Comparison of ENCODE assay signal across 39 mouse cellular contexts in the genomic region with DNA sequence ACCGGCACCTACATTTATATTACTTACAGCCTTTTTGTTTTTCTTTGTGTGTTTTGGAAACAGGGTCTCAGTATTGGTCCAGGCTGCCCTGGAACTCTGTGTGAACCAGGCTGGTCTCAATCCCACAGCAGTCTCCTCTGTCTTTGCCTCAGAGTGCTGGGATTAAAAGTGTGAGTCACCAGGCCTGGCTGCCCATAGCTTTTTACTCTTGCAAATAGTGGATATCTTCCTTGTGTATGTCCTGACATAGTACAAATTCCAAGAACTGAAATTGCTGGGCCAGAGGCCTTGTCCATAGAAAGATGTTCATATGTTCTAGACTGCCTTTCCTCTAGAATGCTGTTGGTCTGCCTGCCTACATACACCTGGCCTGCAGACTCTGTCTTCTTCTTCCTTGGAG. TPM values are rescaled to one million over a fixed set of nuclear protein-coding genes. Genes with fewer than 3 reads are reported as not detected.
DNase-seq lines count a peak whose midpoint lies in the region; ATAC-seq and TF ChIP-seq lines count a peak whose summit lies in the region.
"Had no signal": no experiment of that assay in that cellular context is flagged by ENCODE, and none has a peak within 500 bp of the region (broad histone marks: within the 10 kb centered on the region; RNA-seq: fewer than 3 reads in every experiment).

No protein-coding gene starts in this region.

- no peaks in the 10 kb centered on the region for H3K9me3 ChIP-seq in embryonic facial prominence, embryonic 13.5 days
- H3K9me3 ChIP-seq in embryonic facial prominence, embryonic 10.5 days, result no peaks in the 10 kb centered on the region
- no peaks in the 10 kb centered on the region for H3K9me3 ChIP-seq in heart, postnatal 0 days (replicated peaks; ENCODE audit: control insufficient read depth, low read length)
- H3K9me3 ChIP-seq in heart, embryonic 11.5 days (replicated peaks; ENCODE audit: control insufficient read depth, low read length), result no peaks in the 10 kb centered on the region
- no peaks in the 10 kb centered on the region for H3K9me3 ChIP-seq in megakaryocyte, embryonic 14.5 days
- H3K9me3 ChIP-seq in stomach, postnatal 0 days (ENCODE audit: control insufficient read depth, low read length), result no peaks in the 10 kb centered on the region
- H3K9me3 ChIP-seq: embryonic facial prominence, embryonic 12.5 days; G1E; heart, embryonic 13.5 days; kidney, embryonic 15.5 days; limb, embryonic 10.5 days; limb, embryonic 15.5 days; liver, embryonic 13.5 days; midbrain, embryonic 10.5 days; neural tube, embryonic 12.5 days had no signal

- 73% methylated on average over 1 of the region's 1 CpGs for WGBS in embryonic facial prominence, embryonic 13.5 days
- 55% methylated on average over 1 of the region's 1 CpGs for WGBS in embryonic facial prominence, embryonic 10.5 days
- 80% methylated on average over 1 of the region's 1 CpGs for WGBS in heart, postnatal 0 days
- 92% methylated on average over 1 of the region's 1 CpGs for WGBS in heart, embryonic 11.5 days (ENCODE audit: insufficient replicate concordance)
- WGBS in stomach, postnatal 0 days, result 49% methylated on average over 1 of the region's 1 CpGs

- no peaks in the 10 kb centered on the region for H3K27me3 ChIP-seq in embryonic facial prominence, embryonic 13.5 days
- no peaks in the 10 kb centered on the region for H3K27me3 ChIP-seq in embryonic facial prominence, embryonic 10.5 days (replicated peaks; ENCODE audit: low read depth, poor library complexity, severe bottlenecking)
- H3K27me3 ChIP-seq in heart, postnatal 0 days (ENCODE audit: control insufficient read depth, insufficient read depth, low read length), result no peaks in the 10 kb centered on the region
- H3K27me3 ChIP-seq in heart, embryonic 11.5 days (ENCODE audit: control insufficient read depth, insufficient read depth, low read length), result no peaks in the 10 kb centered on the region
- H3K27me3 ChIP-seq in megakaryocyte, embryonic 14.5 days (replicated peaks), result peaks cover 20% of the 10 kb centered on the region
- H3K27me3 ChIP-seq in stomach, postnatal 0 days (ENCODE audit: control insufficient read depth, insufficient read depth, low read length), result no peaks in the 10 kb centered on the region
- H3K27me3 ChIP-seq: embryonic facial prominence, embryonic 12.5 days; heart, embryonic 13.5 days; kidney, embryonic 15.5 days; limb, embryonic 15.5 days; liver, embryonic 13.5 days; neural tube, embryonic 12.5 days; Patski had no signal

- H3K4me3 ChIP-seq in embryonic facial prominence, embryonic 13.5 days, result no peak overlapping the region
- no peak overlapping the region for H3K4me3 ChIP-seq in embryonic facial prominence, embryonic 10.5 days
- no peak overlapping the region for H3K4me3 ChIP-seq in heart, postnatal 0 days (ENCODE audit: low read depth, low read length)
- no peak overlapping the region for H3K4me3 ChIP-seq in heart, embryonic 11.5 days (ENCODE audit: low read depth, low read length)
- H3K4me3 ChIP-seq in megakaryocyte, embryonic 14.5 days (replicated peaks), result peak overlapping the region; percentile 44
- no peak overlapping the region for H3K4me3 ChIP-seq in stomach, postnatal 0 days (ENCODE audit: low read depth, low read length)
- H3K4me3 ChIP-seq: embryonic facial prominence, embryonic 12.5 days; heart, embryonic 13.5 days; kidney, embryonic 15.5 days; limb, embryonic 10.5 days; limb, embryonic 15.5 days; liver, embryonic 13.5 days; midbrain, embryonic 10.5 days; neural tube, embryonic 12.5 days had no signal

- no peak for TF ChIP-seq CTCF in heart, postnatal 0 days (IDR thresholded peaks at IDR 0.05; ENCODE audit: low read depth)
- TF ChIP-seq CTCF in stomach, postnatal 0 days (IDR thresholded peaks at IDR 0.05; ENCODE audit: low read depth), result no peak

- no peak for TF ChIP-seq EP300 in heart, postnatal 0 days (IDR thresholded peaks at IDR 0.05; ENCODE audit: low read depth)
- no peak for TF ChIP-seq EP300 in stomach, postnatal 0 days (optimal IDR thresholded peaks at IDR 0.05)

- peaks cover 42% of the 10 kb centered on the region for H3K36me3 ChIP-seq in embryonic facial prominence, embryonic 13.5 days
- peaks cover 55% of the 10 kb centered on the region for H3K36me3 ChIP-seq in embryonic facial prominence, embryonic 10.5 days (replicated peaks)
- peaks cover 22% of the 10 kb centered on the region for H3K36me3 ChIP-seq in heart, postnatal 0 days (replicated peaks; ENCODE audit: control insufficient read depth, insufficient read depth, low read length)
- H3K36me3 ChIP-seq in heart, embryonic 11.5 days (ENCODE audit: control insufficient read depth, insufficient read depth, low read length), result no peaks in the 10 kb centered on the region
- peaks cover 2% of the 10 kb centered on the region for H3K36me3 ChIP-seq in megakaryocyte, embryonic 14.5 days (replicated peaks; ENCODE audit: low read length)
- 0 out of 2 replicates have a peak, but pooled peaks cover 3% of the 10 kb centered on the region for H3K36me3 ChIP-seq in stomach, postnatal 0 days (ENCODE audit: control insufficient read depth, insufficient read depth, low read length)
- H3K36me3 ChIP-seq: G1E; liver, embryonic 13.5 days had no signal

- DNase-seq in embryonic facial prominence, embryonic 10.5 days (ENCODE audit: low spot score), result no peak
- DNase-seq in heart, postnatal 0 days (ENCODE audit: low spot score), result no peak
- no peak for DNase-seq in stomach, postnatal 0 days (ENCODE audit: low spot score)
- DNase-seq in layer of hippocampus, postnatal 25 days (ENCODE audit: extremely low spot score in 1 of 2, low spot score in 1 of 2), result no peak
- DNase-seq: cerebellum, adult 8-10 months; cerebellum, postnatal 36 days; kidney, adult 18-20 months; kidney, postnatal 36 days; liver, embryonic 13.5 days; right cerebral cortex, adult 18-20 months; spleen, adult 18-20 months; thymus, adult 18-20 months; thymus, postnatal 25 days had no signal

- H3K4me2 ChIP-seq in embryonic facial prominence, embryonic 13.5 days, result no peak overlapping the region
- no peak overlapping the region for H3K4me2 ChIP-seq in heart, postnatal 0 days (ENCODE audit: low read depth, low read length)
- no peak overlapping the region for H3K4me2 ChIP-seq in heart, embryonic 11.5 days
- no peak overlapping the region for H3K4me2 ChIP-seq in stomach, postnatal 0 days (replicated peaks; ENCODE audit: low read depth)
- H3K4me2 ChIP-seq: embryonic facial prominence, embryonic 12.5 days; heart, embryonic 13.5 days; kidney, embryonic 15.5 days; limb, embryonic 15.5 days; liver, embryonic 13.5 days; lung, embryonic 14.5 days; neural tube, embryonic 12.5 days had no signal

- 0 out of 2 replicates have a peak overlapping the region, but pooled peaks have one; percentile 33 for H3K27ac ChIP-seq in embryonic facial prominence, embryonic 13.5 days
- H3K27ac ChIP-seq in embryonic facial prominence, embryonic 10.5 days (replicated peaks), result no peak overlapping the region
- H3K27ac ChIP-seq in heart, postnatal 0 days (ENCODE audit: low read depth), result 0 out of 2 replicates have a peak overlapping the region, but pooled peaks have one; percentile 36
- H3K27ac ChIP-seq in heart, embryonic 11.5 days (ENCODE audit: low read depth, low read length), result no peak overlapping the region
- H3K27ac ChIP-seq in stomach, postnatal 0 days (replicated peaks), result 0 out of 2 replicates have a peak overlapping the region, but pooled peaks have one; percentile 1
- H3K27ac ChIP-seq: embryonic facial prominence, embryonic 12.5 days; heart, embryonic 13.5 days; limb, embryonic 10.5 days; limb, embryonic 15.5 days; liver, embryonic 13.5 days; neural tube, embryonic 12.5 days had no signal

- no peak overlapping the region for H3K9ac ChIP-seq in embryonic facial prominence, embryonic 13.5 days
- H3K9ac ChIP-seq in heart, postnatal 0 days (replicated peaks; ENCODE audit: low read depth, low read length), result no peak overlapping the region
- no peak overlapping the region for H3K9ac ChIP-seq in heart, embryonic 11.5 days (ENCODE audit: low read depth, low read length)
- H3K9ac ChIP-seq in stomach, postnatal 0 days (ENCODE audit: low read length), result no peak overlapping the region
- H3K9ac ChIP-seq: embryonic facial prominence, embryonic 12.5 days; heart, embryonic 13.5 days; kidney, embryonic 15.5 days; limb, embryonic 15.5 days; liver, embryonic 13.5 days; lung, embryonic 14.5 days; neural tube, embryonic 12.5 days had no signal

- no peak for ATAC-seq in embryonic facial prominence, embryonic 13.5 days (ENCODE audit: insufficient number of reproducible peaks, insufficient read depth, low FRiP score, low TSS enrichment, low read depth)
- ATAC-seq in heart, postnatal 0 days (ENCODE audit: insufficient read depth, low read depth), result no peak
- ATAC-seq in heart, embryonic 11.5 days (replicated peaks; ENCODE audit: insufficient number of reproducible peaks, low FRiP score, low TSS enrichment), result no peak
- ATAC-seq in megakaryocyte, adult 5-6 weeks (ENCODE audit: poor library complexity, severe bottlenecking), result no peak
- ATAC-seq in stomach, postnatal 0 days (ENCODE audit: low FRiP score, low TSS enrichment), result no peak
- ATAC-seq: forebrain, embryonic 14.5 days; hindbrain, embryonic 16.5 days; midbrain, embryonic 16.5 days; Patski had no signal

- peaks cover 26% of the 10 kb centered on the region for H3K4me1 ChIP-seq in embryonic facial prominence, embryonic 13.5 days
- H3K4me1 ChIP-seq in embryonic facial prominence, embryonic 10.5 days, result peaks cover 38% of the 10 kb centered on the region
- H3K4me1 ChIP-seq in heart, postnatal 0 days (ENCODE audit: control insufficient read depth, insufficient read depth), result peaks cover 5% of the 10 kb centered on the region; the same call in 1 of the 2 replicates
- peaks cover 6% of the 10 kb centered on the region; the same call in 1 of the 2 replicates for H3K4me1 ChIP-seq in heart, embryonic 11.5 days (ENCODE audit: control insufficient read depth, insufficient read depth, low read length)
- H3K4me1 ChIP-seq in megakaryocyte, embryonic 14.5 days, result peaks cover 76% of the 10 kb centered on the region
- H3K4me1 ChIP-seq in stomach, postnatal 0 days (replicated peaks; ENCODE audit: control insufficient read depth, insufficient read depth), result no peaks in the 10 kb centered on the region

RNA-seq across cellular contexts. Expression of gene Rho, which starts 35.2 kb away (rescaled TPM):
- 0.14 and 0.43 TPM in 2 replicates for polyA plus RNA-seq in embryonic facial prominence, embryonic 13.5 days (2015; fragmentation: Nextera tagmentation; extraction: Ambion mirVana)
- polyA plus RNA-seq in embryonic facial prominence, embryonic 10.5 days (2016; fragmentation: Nextera tagmentation; extraction: Ambion mirVana), result 0.33 and 0.51 TPM in 2 replicates
- total RNA-seq in heart, postnatal 0 days (2014; rRNA removed; ENCODE audit: low replicate concordance), result 1.3 TPM in 1 of 2 replicates, not detected in the other
- 0.04 TPM in 1 of 2 replicates, not detected in the other for polyA plus RNA-seq in heart, postnatal 0 days (2015; fragmentation: Nextera tagmentation; extraction: Ambion mirVana)
- polyA plus RNA-seq in heart, embryonic 11.5 days (2014; fragmentation: Nextera tagmentation; extraction: Ambion mirVana), result 0.04 and 0.16 TPM in 2 replicates
- not detected in 2 replicates for polyA plus RNA-seq in megakaryocyte, embryonic 14.5 days (2012; ENCODE audit: insufficient read depth, low replicate concordance)
- 0.41 TPM in 1 of 2 replicates, not detected in the other for total RNA-seq in megakaryocyte, adult 5-6 weeks (2015)
- total RNA-seq in megakaryocyte, adult 5-6 weeks (2017), result 0.04 TPM in 1 of 2 replicates, not detected in the other
- polyA plus RNA-seq in stomach, postnatal 0 days (2015; fragmentation: Nextera tagmentation; extraction: Ambion mirVana), result 0.10 TPM in 2 replicates
- total RNA-seq in layer of hippocampus, postnatal 25 days (2021), result under 1 TPM; 0.49 to 0.59 TPM
- polyA plus RNA-seq: G1E; heart, embryonic 13.5 days; intestine, embryonic 14.5 days; liver, embryonic 13.5 days; macrophage had no signal

RNA-seq across cellular contexts. Expression of gene Ift122, which starts 43.1 kb away (rescaled TPM):
- polyA plus RNA-seq in embryonic facial prominence, embryonic 13.5 days (2015; fragmentation: Nextera tagmentation; extraction: Ambion mirVana), result 26.2 and 29.0 TPM in 2 replicates
- 30.7 and 31.4 TPM in 2 replicates for polyA plus RNA-seq in embryonic facial prominence, embryonic 10.5 days (2016; fragmentation: Nextera tagmentation; extraction: Ambion mirVana)
- total RNA-seq in heart, postnatal 0 days (2014; rRNA removed; ENCODE audit: low replicate concordance), result 17.8 and 25.8 TPM in 2 replicates
- 13.3 and 13.5 TPM in 2 replicates for polyA plus RNA-seq in heart, postnatal 0 days (2015; fragmentation: Nextera tagmentation; extraction: Ambion mirVana)
- 21.0 and 26.7 TPM in 2 replicates for polyA plus RNA-seq in heart, embryonic 11.5 days (2014; fragmentation: Nextera tagmentation; extraction: Ambion mirVana)
- 1.1 TPM in 1 of 2 replicates, not detected in the other for polyA plus RNA-seq in megakaryocyte, embryonic 14.5 days (2012; ENCODE audit: insufficient read depth, low replicate concordance)
- total RNA-seq in megakaryocyte, adult 5-6 weeks (2015), result 1.1 and 3.3 TPM in 2 replicates
- total RNA-seq in megakaryocyte, adult 5-6 weeks (2017), result 2.8 and 4.8 TPM in 2 replicates
- 4.9 and 5.3 TPM in 2 replicates for polyA plus RNA-seq in stomach, postnatal 0 days (2015; fragmentation: Nextera tagmentation; extraction: Ambion mirVana)
- 10 to 100 TPM; 26.7 to 28.7 TPM for total RNA-seq in layer of hippocampus, postnatal 25 days (2021)

RNA-seq across cellular contexts. Expression of gene Mbd4, which starts 43.2 kb away (rescaled TPM):
- polyA plus RNA-seq in embryonic facial prominence, embryonic 13.5 days (2015; fragmentation: Nextera tagmentation; extraction: Ambion mirVana), result 26.0 and 27.9 TPM in 2 replicates
- 33.2 and 34.2 TPM in 2 replicates for polyA plus RNA-seq in embryonic facial prominence, embryonic 10.5 days (2016; fragmentation: Nextera tagmentation; extraction: Ambion mirVana)
- 1.2 and 1.5 TPM in 2 replicates for total RNA-seq in heart, postnatal 0 days (2014; rRNA removed; ENCODE audit: low replicate concordance)
- 3.4 and 4.8 TPM in 2 replicates for polyA plus RNA-seq in heart, postnatal 0 days (2015; fragmentation: Nextera tagmentation; extraction: Ambion mirVana)
- polyA plus RNA-seq in heart, embryonic 11.5 days (2014; fragmentation: Nextera tagmentation; extraction: Ambion mirVana), result 12.5 and 14.6 TPM in 2 replicates
- polyA plus RNA-seq in megakaryocyte, embryonic 14.5 days (2012; ENCODE audit: insufficient read depth, low replicate concordance), result 0.40 TPM in 1 of 2 replicates, not detected in the other
- total RNA-seq in megakaryocyte, adult 5-6 weeks (2015), result 9.1 and 10.9 TPM in 2 replicates
- 19.9 and 21.3 TPM in 2 replicates for total RNA-seq in megakaryocyte, adult 5-6 weeks (2017)
- polyA plus RNA-seq in stomach, postnatal 0 days (2015; fragmentation: Nextera tagmentation; extraction: Ambion mirVana), result 4.1 and 4.8 TPM in 2 replicates
- total RNA-seq in layer of hippocampus, postnatal 25 days (2021), result 1 to 10 TPM; 5.8 to 6.1 TPM

RNA-seq across cellular contexts. Expression of gene H1foo, which starts 48.4 kb away (rescaled TPM):
- not detected in 2 replicates for polyA plus RNA-seq in embryonic facial prominence, embryonic 13.5 days (2015; fragmentation: Nextera tagmentation; extraction: Ambion mirVana)
- polyA plus RNA-seq in embryonic facial prominence, embryonic 10.5 days (2016; fragmentation: Nextera tagmentation; extraction: Ambion mirVana), result not detected in 2 replicates
- total RNA-seq in heart, postnatal 0 days (2014; rRNA removed; ENCODE audit: low replicate concordance), result not detected in 2 replicates
- not detected in 2 replicates for polyA plus RNA-seq in heart, postnatal 0 days (2015; fragmentation: Nextera tagmentation; extraction: Ambion mirVana)
- not detected in 2 replicates for polyA plus RNA-seq in heart, embryonic 11.5 days (2014; fragmentation: Nextera tagmentation; extraction: Ambion mirVana)
- not detected in 2 replicates for polyA plus RNA-seq in megakaryocyte, embryonic 14.5 days (2012; ENCODE audit: insufficient read depth, low replicate concordance)
- total RNA-seq in megakaryocyte, adult 5-6 weeks (2015), result not detected in 2 replicates
- total RNA-seq in megakaryocyte, adult 5-6 weeks (2017), result not detected in 2 replicates
- polyA plus RNA-seq in stomach, postnatal 0 days (2015; fragmentation: Nextera tagmentation; extraction: Ambion mirVana), result not detected in 2 replicates
- not detected for total RNA-seq in layer of hippocampus, postnatal 25 days (2021)
- total RNA-seq: adrenal gland, postnatal 14 days; G1E; gastrocnemius, adult 18-20 months; gastrocnemius, postnatal 4 days; heart, postnatal 25 days; left cerebral cortex, postnatal 10 days had no signal
- polyA plus RNA-seq: embryonic facial prominence, embryonic 12.5 days; forebrain, embryonic 14.5 days; G1E; heart, embryonic 13.5 days; hindbrain, embryonic 11.5 days; hindbrain, embryonic 16.5 days; intestine, embryonic 14.5 days; kidney, embryonic 15.5 days; limb, embryonic 10.5 days; limb, embryonic 15.5 days; liver, embryonic 13.5 days; lung, embryonic 14.5 days; macrophage; midbrain, embryonic 10.5 days; midbrain, embryonic 16.5 days; neural tube, embryonic 12.5 days; Patski; stomach, embryonic 16.5 days had no signal

RNA-seq across cellular contexts. Expression of gene Efcab12, which starts 58.1 kb away (rescaled TPM):
- 0.62 and 0.81 TPM in 2 replicates for polyA plus RNA-seq in embryonic facial prominence, embryonic 13.5 days (2015; fragmentation: Nextera tagmentation; extraction: Ambion mirVana)
- 1.1 and 1.2 TPM in 2 replicates for polyA plus RNA-seq in embryonic facial prominence, embryonic 10.5 days (2016; fragmentation: Nextera tagmentation; extraction: Ambion mirVana)
- 1.5 TPM in 1 of 2 replicates, not detected in the other for total RNA-seq in heart, postnatal 0 days (2014; rRNA removed; ENCODE audit: low replicate concordance)
- 0.29 and 0.30 TPM in 2 replicates for polyA plus RNA-seq in heart, postnatal 0 days (2015; fragmentation: Nextera tagmentation; extraction: Ambion mirVana)
- 0.50 and 0.63 TPM in 2 replicates for polyA plus RNA-seq in heart, embryonic 11.5 days (2014; fragmentation: Nextera tagmentation; extraction: Ambion mirVana)
- polyA plus RNA-seq in megakaryocyte, embryonic 14.5 days (2012; ENCODE audit: insufficient read depth, low replicate concordance), result not detected in 2 replicates
- 0.09 TPM in 1 of 2 replicates, not detected in the other for total RNA-seq in megakaryocyte, adult 5-6 weeks (2015)
- not detected in 2 replicates for total RNA-seq in megakaryocyte, adult 5-6 weeks (2017)
- polyA plus RNA-seq in stomach, postnatal 0 days (2015; fragmentation: Nextera tagmentation; extraction: Ambion mirVana), result 0.17 and 0.29 TPM in 2 replicates
- 1 to 10 TPM; 2.8 to 3.8 TPM for total RNA-seq in layer of hippocampus, postnatal 25 days (2021)
- polyA plus RNA-seq: G1E had no signal

Comparison
In these comparisons a context has a peak if more than half of its experiments do, and no peak if none do; other contexts are left out.
1. H3K27ac ChIP-seq: peak in embryonic facial prominence, embryonic 13.5 days (single experiment), heart, postnatal 0 days (single experiment) and stomach, postnatal 0 days (single experiment); none in embryonic facial prominence, embryonic 10.5 days (single experiment) and heart, embryonic 11.5 days (single experiment).